Mouse (Mus musculus): ENCODE measurements around the gene Aqp6. TPM values are rescaled to one million over a fixed set of nuclear protein-coding genes. Genes with fewer than 3 reads are reported as not detected.

Gene Aqp6
- total RNA-seq, 1 experiment from 2014 or later, result not detected

DNA sequence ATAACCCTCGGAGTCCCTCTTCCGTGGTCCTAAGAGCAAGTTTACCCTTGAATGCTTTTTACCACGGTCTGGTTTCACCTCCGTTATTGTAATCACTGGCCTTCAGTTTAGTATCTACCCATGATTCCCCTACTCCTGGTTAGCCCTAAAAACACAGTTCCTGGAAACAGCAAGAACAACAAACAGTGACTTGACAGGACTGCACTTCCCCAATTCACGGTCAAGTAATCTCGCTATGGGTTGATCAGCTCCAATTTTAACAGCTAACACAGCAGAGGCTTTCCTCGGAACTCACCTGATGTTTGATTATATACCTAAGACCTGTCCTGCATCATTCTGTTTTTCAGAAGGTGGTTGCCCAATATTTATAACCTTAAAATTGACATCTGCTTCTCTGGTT, 33.5 kb downstream of the Aqp6 start:
- no peak; the same call in 1 of the 2 replicates for ATAC-seq (replicated peaks; ENCODE audit: insufficient number of reproducible peaks, low FRiP score, low TSS enrichment, poor library complexity, severe bottlenecking)

- ATAC-seq (replicated peaks; ENCODE audit: insufficient number of reproducible peaks, low FRiP score, low TSS enrichment, poor library complexity, severe bottlenecking), result no peak
These were observed 36.4 kb downstream of the Aqp6 start for GRCm38 (mm10) chr15:99637405-99638123.

GRCm38 (mm10) chr15:99638124-99638485, 36.9 kb downstream of the Aqp6 start:
- no peak for ATAC-seq (replicated peaks; ENCODE audit: insufficient number of reproducible peaks, low FRiP score, low TSS enrichment, poor library complexity, severe bottlenecking)

- ATAC-seq (replicated peaks; ENCODE audit: insufficient number of reproducible peaks, low FRiP score, low TSS enrichment, poor library complexity, severe bottlenecking), result no peak
These were observed 41.4 kb downstream of the Aqp6 start for GRCm38 (mm10) chr15:99642622-99643021.

DNA sequence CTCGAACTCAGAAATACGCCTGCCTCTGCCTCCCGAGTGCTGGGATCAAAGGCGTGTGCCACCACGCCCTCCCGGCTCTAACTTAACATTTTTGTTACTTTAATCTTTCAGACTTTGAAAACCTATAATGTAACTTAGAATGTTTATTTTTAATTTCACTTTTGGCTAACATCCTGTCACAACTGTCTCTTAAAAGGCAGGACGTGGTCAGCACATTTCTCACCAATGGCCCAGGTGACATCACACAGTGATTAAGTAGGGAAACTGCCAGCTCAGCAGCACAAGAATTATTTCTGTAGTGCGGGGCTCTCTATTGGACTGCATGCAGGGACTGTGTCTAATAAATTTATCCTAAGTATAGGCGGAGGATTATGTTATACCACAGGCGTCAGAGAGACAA, 42.6 kb downstream of the Aqp6 start:
- ATAC-seq (replicated peaks; ENCODE audit: insufficient number of reproducible peaks, low FRiP score, low TSS enrichment, poor library complexity, severe bottlenecking), result 0 out of 2 replicates have a peak, but pooled peaks have one; percentile 33

- ATAC-seq (replicated peaks; ENCODE audit: insufficient number of reproducible peaks, low FRiP score, low TSS enrichment, poor library complexity, severe bottlenecking), result no peak
These were observed 43.6 kb downstream of the Aqp6 start for GRCm38 (mm10) chr15:99644776-99645175.

- ATAC-seq (replicated peaks; ENCODE audit: insufficient number of reproducible peaks, low FRiP score, low TSS enrichment, poor library complexity, severe bottlenecking), result no peak
These were observed 47.1 kb downstream of the Aqp6 start for GRCm38 (mm10) chr15:99648326-99648725.

DNA sequence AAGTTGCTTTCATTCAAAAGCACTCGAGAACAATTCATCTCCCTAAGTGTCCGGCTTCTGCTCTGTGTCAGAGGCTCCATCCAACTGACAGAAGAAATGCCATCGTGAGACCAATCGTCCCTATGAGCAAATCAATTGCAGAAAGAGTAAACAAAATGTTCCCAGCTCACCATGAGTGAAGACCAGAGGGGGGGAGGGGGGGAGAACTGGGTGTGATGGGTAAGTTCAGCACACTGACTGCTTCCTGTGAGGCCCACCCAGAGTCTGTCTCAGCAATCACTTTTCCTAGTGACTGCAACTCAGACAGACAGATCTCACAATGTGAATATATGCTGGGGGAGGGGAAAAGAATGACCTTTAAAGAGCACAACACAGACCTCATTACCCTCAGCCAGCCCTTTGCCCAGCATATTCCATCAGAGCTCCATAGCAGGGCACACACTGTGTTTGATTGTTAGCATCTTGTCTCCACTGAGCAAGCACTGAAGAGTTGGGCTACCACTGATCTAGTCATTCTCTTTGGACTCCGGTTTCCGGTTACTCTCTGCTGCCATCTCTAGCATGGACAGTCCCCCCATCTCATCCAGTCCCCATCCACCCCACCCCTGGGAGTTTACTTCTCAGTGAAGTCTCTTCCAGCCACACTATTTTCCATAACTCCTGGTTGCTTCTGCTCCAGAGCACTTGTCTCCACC, 48.0 kb downstream of the Aqp6 start:
- no peak for ATAC-seq (replicated peaks; ENCODE audit: insufficient number of reproducible peaks, low FRiP score, low TSS enrichment, poor library complexity, severe bottlenecking)

GRCm38 (mm10) chr15:99650304-99650703, 49.1 kb downstream of the Aqp6 start:
- no peak for ATAC-seq (replicated peaks; ENCODE audit: insufficient number of reproducible peaks, low FRiP score, low TSS enrichment, poor library complexity, severe bottlenecking)

- peak; percentile 95 for ATAC-seq (replicated peaks; ENCODE audit: insufficient number of reproducible peaks, low FRiP score, low TSS enrichment, poor library complexity, severe bottlenecking)
These were observed 50.1 kb downstream of the Aqp6 start, which contains the start of gene Racgap1 for GRCm38 (mm10) chr15:99651163-99651872. Gene Racgap1 (minus strand): TSS chr15:99651656.

DNA sequence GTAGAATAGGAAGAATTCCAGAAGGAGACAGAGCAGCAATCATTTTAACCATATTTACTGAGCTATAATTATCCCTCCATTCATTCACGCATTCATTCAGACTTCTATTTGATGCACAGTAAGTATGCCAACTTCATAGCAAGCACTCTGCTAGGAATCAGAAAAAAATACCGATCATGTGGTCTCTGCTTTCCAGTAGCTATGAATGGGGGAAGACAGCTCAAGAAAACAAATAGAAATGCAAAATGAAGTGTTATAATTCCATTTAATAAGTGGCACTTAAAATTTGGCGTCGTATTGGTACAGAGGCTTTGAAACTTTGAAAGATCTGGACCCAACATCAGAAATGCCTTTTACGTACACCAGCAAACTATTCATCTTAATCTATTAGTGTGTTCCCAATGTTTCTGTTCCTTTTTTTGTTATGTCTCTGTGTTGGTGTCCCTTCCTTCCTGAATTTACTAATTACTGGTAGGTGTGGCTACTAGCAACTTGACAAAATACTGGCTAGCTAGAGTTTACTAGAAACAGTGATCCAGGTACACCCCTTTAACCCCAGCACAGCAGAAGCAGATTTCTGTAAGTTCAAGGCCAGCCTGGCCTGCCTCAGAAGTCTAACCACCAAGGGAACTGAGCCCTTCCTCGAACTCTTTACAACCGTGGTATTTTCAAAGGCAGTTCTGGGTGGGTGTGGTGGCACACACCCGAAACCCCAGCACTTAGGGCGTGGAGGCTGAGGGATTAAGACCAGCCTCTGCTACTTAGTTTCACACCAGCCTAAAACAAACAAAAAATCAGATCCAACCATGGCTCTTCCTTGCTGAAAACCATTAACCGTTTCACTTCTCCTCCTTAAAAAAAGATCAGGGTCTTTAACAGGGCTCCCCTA, 51.0 kb downstream of the Aqp6 start:
- peak; percentile 25; the same call in 1 of the 2 replicates for ATAC-seq (replicated peaks; ENCODE audit: insufficient number of reproducible peaks, low FRiP score, low TSS enrichment, poor library complexity, severe bottlenecking)

- ATAC-seq (replicated peaks; ENCODE audit: insufficient number of reproducible peaks, low FRiP score, low TSS enrichment, poor library complexity, severe bottlenecking), result no peak
These were observed 52.1 kb downstream of the Aqp6 start for GRCm38 (mm10) chr15:99653291-99653690.

GRCm38 (mm10) chr15:99653876-99654275, 52.7 kb downstream of the Aqp6 start:
- no peak for ATAC-seq (replicated peaks; ENCODE audit: insufficient number of reproducible peaks, low FRiP score, low TSS enrichment, poor library complexity, severe bottlenecking)

Other genes with a start within 250 kb of the Aqp6 start
- 29.5 to 41.3 TPM (median 31.6 TPM) in 3 replicates for gene Fmnl3, start 230.9 kb upstream of the Aqp6 start, total RNA-seq (2017)
- gene Tmbim6, start 208.5 kb upstream of the Aqp6 start, total RNA-seq (2017), result 340 to 400 TPM (median 366 TPM) in 3 replicates
- gene Nckap5l, start 143.7 kb upstream of the Aqp6 start, total RNA-seq (2017), result 1.2 to 3.4 TPM (median 1.2 TPM) in 3 replicates
- 6.8 to 12.5 TPM (median 7.3 TPM) in 3 replicates for gene Bcdin3d, start 126.7 kb upstream of the Aqp6 start, total RNA-seq (2017)
- gene Faim2, start 73.2 kb upstream of the Aqp6 start, total RNA-seq (2017), result 0.11 TPM in 1 of 3 replicates, not detected in the others
- not detected in 3 replicates for gene Aqp2, start 22.3 kb upstream of the Aqp6 start, total RNA-seq (2017)
- gene Aqp5, start 10.6 kb upstream of the Aqp6 start, total RNA-seq (2017), result not detected in 3 replicates
- gene Racgap1, start 50.3 kb downstream of the Aqp6 start, total RNA-seq (2017), result 16.4 to 36.9 TPM (median 17.8 TPM) in 3 replicates
- gene Asic1, start 69.0 kb downstream of the Aqp6 start, total RNA-seq (2017), result not detected in 3 replicates
- gene Smarcd1, start 100.7 kb downstream of the Aqp6 start, total RNA-seq (2017), result 24.4 to 29.5 TPM (median 24.5 TPM) in 3 replicates
- gene Gm17349, start 104.1 kb downstream of the Aqp6 start, total RNA-seq (2017), result 11.3 TPM in 1 of 3 replicates, not detected in the others
- gene Gpd1, start 116.1 kb downstream of the Aqp6 start, total RNA-seq (2017), result 0.75 to 3.8 TPM in 2 of 3 replicates, not detected in the other
- gene Cox14, start 124.2 kb downstream of the Aqp6 start, total RNA-seq (2017), result 33.2 to 55.3 TPM (median 34.4 TPM) in 3 replicates
- gene Cers5, start 171.5 kb downstream of the Aqp6 start, total RNA-seq (2017), result 56.2 to 67.9 TPM (median 57.5 TPM) in 3 replicates

Data from monocyte, adult 5-6 weeks (primary cell).